Mouse (Mus musculus) megakaryocyte-erythroid progenitor cell, adult 5-6 weeks (primary cell): ENCODE results near the gene Pan3. TPM values are rescaled to one million over a fixed set of nuclear protein-coding genes. Genes with fewer than 3 reads are reported as not detected.

Experiments used
- ATAC-seq: replicated peaks from 2 replicates; pipeline ENCODE4 v1.8.0; 2016; ENCODE audit warnings: mild to moderate bottlenecking, inconsistent platforms; ENCODE audit not compliant: severe bottlenecking, poor library complexity, low FRiP score, low TSS enrichment
- total RNA-seq, 2 experiments: library from RNA; stranded (forward) in 1 of 2; stranded (reverse) in 1 of 2; fragments of 200-1000, 215-1000 nt in 1 of 2; fragments of >200 nt in 1 of 2; fragmentation: Nextera tagmentation in 1 of 2; gene quantifications; 2 replicates each; pipeline ENCODE4 v1.2.3; 2014 to 2017

The Pan3 gene
- 279 and 362 TPM in 2 replicates for total RNA-seq (2014; fragmentation: Nextera tagmentation)
- total RNA-seq (2017), result 189 and 195 TPM in 2 replicates

DNA sequence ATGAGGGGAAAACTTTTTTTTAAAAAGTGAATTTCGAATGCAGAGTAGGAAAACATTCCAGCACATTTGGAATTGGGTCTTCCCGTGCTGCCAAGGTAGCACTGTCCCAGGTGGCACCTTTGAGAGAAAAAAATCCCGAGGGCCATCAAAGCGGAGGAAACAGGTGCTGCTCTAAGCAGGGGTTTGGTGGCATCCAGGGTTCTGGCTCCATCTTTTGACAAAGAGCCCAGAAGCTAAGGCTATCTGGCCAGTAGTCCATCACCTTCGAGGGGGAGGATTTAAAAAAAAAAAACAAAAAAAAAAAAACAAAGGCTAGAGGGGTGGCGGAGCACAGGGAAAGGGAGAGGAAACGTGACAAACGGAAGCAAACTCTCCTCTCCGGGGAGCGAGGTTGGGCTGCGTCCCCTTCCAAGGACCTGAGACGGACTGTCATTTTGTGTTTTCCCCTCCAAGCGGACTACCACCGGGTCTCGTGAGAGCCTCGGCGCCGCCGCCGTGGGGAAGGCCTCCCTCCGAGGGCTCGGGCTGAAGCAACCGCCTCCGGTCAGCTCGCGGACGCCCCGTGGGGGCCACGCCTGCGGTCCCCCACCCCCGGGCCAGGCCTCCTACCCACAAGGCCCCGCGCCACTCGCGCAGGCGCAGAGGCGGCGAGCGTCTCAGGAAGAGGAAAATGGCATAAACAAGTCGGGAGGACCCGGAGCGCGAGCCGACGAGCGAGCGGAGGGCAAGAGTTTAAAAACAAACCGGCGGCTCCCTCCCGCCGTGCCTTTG is at the start of gene Pan3:
Gene Pan3, plus strand, starts transcription at position 627 of the 771 bp plus-strand sequence.
- peak; percentile 53 for ATAC-seq

DNA sequence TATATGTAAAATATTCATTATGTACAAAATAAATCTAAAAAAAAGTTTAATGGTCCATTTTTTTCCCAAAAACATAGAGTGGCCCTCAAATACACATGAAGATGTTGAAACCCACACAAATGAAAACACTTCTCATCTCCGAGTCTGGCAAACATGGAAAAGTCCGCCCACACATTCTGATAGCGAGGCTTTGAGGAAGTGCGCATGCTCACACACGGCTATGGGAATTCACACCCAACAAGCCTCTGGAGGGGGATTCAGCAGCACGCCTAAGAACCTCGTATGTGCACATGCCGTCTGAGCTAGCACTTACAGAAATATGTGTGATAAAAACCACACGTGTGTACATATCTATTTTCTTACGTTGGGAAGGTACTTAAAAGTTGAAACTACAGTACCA is 48.6 kb upstream of the Pan3 start:
- no peak for ATAC-seq

GRCm38 (mm10) chr5:147386865-147387264 is 43.1 kb upstream of the Pan3 start:
- no peak for ATAC-seq

GRCm38 (mm10) chr5:147388376-147389008 is 41.5 kb upstream of the Pan3 start:
- 0 out of 2 replicates have a peak, but pooled peaks have one; percentile 21 for ATAC-seq

DNA sequence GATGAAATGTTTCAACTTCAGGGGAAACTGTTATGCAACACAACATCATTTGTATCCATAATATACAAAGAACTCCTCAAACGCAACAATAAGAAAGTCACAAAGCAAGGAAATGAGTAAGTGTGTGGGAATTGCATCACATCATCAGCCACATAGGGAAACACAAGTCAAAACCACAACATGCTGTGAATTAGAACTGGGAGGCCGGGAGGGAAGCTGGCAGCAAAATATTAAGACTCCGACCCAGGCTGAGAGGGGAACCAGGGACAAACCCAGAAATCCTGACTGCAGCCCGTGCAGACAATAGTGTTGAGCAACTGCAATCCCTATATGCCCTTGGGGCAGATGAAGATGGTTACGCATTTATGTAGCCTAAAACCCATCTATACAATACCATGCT is 40.9 kb upstream of the Pan3 start:
- no peak for ATAC-seq

DNA sequence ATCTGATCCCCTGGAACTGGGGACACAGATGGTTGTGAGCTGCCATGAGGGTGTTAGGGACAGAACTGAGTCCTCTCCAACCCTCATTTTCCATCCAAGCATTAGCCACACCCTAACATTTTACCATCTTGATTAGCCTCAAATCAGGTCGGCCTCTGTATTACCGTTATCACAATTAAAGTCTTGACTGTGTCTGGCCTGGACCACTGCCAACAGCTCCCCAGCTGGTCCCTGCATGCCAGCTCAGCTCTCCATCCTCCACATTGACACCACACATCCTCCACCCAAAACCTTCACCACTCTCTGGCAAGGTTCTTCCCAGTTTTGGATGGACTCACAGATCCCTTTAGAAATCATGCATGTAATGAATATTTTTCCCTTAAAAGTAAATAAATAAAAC is 39.2 kb upstream of the Pan3 start:
- ATAC-seq, result peak; percentile 55; the same call in 1 of the 2 replicates

DNA sequence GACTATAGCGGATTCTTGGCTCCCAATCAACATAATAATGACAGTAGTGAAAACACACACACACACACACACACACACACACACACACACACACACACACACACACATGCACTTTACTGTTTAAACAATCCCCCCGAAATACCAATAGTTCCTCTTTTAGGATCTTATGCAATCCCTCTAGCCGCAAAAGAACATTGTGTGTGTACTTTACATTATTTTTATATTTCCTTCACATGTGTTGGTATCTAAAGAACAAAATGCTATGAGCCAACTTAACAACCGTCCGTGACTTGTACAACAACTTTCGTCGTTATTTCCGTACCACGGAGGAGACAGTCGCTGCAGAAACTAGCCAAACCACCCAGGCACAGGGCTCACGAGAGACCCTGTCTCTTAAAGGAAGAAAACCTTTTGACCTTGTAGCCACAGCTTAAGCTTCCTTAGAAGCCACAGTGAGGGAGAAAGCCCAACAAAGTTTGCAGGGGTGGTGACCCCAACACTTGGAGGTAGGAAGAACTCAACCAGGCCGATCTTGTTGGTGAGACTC is 37.2 kb upstream of the Pan3 start:
- ATAC-seq, result no peak

DNA sequence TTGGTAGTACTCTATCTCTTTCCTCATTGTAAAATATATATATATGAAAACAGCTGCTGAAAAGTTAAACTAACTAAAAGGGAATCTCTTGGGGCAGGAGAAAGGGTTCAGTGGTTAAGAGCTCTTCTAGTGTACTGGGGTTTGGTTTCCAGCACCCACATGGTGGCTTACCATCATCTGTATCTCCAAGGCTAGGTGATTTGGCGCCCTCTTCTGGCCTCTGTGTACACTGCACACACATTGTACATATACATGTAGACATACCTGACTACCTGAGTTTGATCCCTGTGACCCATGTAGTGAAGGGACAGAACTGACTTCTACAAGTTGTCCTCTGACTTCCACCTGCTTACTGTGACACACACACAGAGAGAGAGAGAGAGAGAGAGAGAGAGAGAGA is 34.9 kb upstream of the Pan3 start:
- no peak for ATAC-seq

- ATAC-seq, result peak; percentile 70
Measured at GRCm38 (mm10) chr5:147399843-147400504, 30.0 kb upstream of the Pan3 start, which contains the start of gene Flt3. TSS of gene Flt3 (minus strand) at chr5:147400489.

DNA sequence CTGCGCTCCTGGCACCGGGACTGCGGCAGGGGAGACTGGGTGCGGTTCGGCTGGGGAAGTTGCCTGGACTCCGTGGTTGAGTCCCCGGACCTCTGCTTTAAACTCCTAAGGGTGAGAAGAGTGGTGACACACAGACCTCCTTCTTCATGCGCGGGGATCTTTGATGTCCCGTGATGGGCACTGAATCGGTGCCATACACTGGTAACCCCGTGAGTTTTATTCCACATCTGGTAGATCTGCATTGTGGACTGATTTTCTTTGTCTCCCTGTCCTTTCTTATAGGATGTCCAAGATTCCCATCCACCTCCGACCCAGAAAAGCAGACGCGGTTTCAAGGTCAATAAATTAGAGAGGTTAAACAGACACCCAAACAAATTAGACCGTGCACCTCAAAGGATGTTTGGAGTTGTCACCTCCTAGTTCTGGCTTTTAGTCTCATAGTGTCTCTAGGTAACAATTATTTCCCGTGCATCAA is 29.4 kb upstream of the Pan3 start:
- ATAC-seq, result no peak

DNA sequence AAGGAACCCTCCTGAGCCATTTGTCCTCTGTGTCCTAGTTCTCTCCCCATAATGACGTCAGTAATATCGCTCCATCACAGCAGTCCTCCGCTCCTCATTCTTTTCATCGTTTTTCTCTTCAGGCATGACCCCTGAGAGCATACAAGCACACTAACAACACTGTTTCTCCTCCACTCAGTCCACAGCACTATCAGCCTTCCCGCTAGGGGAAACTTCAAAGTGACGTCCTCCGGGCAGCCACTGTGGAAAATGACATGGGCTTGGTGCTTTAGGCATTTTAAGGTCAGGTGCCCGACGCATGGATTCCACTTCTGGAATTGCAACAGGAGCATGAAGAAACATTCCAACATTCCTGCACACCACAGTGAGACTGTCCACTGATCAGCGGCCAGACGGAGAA is 28.9 kb upstream of the Pan3 start:
- ATAC-seq, result no peak

GRCm38 (mm10) chr5:147402505-147402904 is 27.5 kb upstream of the Pan3 start:
- ATAC-seq, result peak; percentile 60

DNA sequence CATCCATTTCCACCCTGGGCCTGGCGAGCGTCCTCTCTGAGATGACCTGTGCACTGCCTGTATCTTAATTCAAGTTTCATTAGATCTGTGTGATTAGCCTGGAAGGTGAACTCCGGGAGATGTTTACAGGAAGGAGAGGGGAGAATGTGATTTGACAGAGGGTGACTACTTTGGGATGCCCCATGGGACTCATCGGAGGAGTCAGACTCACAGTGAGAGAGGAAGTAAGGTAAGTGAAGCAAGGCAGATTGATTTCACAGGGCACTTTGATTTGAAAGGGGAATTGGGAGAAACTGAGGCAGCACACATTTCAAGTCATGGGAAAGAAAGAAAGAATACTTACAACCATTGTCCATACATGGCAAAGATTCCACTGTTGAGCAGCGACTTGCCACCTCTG is 23.8 kb upstream of the Pan3 start:
- no peak for ATAC-seq

DNA sequence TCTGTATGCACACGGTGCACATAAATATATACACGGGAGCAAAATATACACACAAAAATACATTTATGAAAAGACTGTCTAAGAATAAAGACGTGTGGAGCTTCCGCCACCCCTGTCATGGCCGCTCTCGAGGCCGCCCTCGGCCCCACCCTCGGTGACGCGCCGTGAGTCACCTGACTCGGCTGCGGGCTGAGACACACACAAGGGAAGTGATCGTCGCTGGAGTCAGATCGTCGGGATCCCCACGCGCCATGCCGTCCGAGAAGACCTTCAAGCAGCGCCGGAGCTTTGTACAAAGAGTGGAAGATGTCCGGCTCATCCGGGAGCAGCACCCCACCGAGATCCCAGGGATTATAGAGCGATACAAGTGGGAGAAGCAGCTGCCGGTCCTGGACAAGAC is 21.2 kb upstream of the Pan3 start:
- no peak for ATAC-seq

DNA sequence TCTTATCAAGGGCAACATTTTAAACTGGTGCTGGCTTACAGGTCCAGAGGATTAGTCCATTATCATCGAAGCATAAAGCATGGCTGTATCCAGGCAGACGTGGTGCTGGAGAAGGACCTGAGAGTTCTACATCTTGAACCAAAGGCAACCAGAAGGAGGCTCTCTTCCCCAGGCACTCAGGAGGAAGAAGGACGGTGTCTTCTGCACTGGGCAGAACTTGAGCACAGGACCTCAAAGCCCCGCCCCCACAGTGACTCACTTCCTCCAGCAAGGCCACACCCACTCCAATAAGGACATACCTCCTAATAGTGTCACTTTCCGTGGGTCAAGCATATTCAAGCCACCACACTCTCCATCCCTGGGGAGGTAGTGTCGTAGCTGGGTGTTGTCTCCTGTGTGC is 19.4 kb upstream of the Pan3 start:
- no peak for ATAC-seq

DNA sequence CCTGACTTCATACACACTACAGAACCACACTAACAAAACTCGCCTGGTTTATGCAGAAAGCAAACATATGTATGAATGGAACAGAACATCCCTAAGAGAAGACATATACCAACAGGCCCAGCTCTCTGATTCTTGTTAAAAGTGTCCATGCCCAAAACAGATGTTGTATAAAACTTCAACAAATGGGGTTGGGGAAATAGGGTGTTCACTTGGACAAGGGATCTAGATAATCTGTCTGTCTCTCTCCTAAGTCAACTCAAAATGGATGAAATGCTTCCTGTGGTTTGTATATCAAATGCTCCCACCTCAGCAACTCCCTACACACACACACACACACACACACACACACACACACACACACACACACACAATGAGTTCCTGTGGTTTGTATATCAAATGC is 12.0 kb upstream of the Pan3 start:
- peak; percentile 34 for ATAC-seq

DNA sequence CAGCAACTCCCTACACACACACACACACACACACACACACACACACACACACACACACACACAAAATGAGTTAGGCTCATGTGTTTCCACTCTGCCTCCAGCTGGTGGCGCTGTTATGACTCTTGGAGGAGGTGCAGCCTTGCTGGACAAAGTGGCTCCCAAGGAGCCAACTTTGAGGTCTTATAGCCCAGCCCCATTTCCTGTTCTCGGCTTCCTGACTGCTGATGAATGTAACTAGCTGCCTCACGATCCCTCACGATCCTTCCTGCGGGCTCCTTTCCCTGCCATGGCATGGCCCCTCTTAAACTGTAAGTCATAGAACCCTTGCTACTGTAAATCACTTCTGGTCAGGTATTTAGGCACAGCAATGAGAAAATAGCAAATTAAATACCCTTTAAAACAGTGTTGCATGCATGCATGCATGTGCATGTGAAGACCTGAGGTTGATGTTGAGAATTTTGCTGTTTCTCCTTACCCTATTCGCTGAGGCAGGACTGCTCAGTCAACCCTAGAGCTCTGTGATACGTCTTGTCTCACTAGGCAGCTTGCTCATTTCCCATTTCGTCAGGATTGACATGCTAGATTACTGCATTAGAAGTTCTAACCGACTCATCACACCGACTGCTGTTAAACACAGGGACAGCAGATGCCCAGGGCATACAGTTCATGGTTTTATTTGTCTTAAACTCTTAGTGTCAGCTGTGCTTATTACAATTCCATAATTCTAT is 11.4 kb upstream of the Pan3 start:
- ATAC-seq, result peak; percentile 92

DNA sequence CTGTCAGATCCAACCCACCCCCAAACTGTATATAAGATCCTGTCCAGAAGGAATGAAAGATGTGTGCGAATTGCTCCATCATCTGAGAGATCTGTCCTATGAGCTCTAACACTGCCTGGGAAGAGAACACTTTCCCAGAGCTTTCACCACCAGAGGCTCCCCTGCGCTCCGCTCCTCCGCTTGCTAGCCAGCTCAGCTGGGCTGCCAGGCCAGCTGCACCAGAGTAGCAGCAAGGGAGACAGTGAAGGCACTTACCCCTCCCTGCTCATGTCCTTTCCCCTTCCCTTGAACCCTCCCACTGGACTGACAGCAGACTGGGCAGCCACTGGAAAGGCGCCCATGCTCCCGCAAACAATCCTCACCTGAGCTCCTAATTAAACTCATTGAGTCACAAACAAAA is 6.3 kb upstream of the Pan3 start:
- ATAC-seq, result no peak

DNA sequence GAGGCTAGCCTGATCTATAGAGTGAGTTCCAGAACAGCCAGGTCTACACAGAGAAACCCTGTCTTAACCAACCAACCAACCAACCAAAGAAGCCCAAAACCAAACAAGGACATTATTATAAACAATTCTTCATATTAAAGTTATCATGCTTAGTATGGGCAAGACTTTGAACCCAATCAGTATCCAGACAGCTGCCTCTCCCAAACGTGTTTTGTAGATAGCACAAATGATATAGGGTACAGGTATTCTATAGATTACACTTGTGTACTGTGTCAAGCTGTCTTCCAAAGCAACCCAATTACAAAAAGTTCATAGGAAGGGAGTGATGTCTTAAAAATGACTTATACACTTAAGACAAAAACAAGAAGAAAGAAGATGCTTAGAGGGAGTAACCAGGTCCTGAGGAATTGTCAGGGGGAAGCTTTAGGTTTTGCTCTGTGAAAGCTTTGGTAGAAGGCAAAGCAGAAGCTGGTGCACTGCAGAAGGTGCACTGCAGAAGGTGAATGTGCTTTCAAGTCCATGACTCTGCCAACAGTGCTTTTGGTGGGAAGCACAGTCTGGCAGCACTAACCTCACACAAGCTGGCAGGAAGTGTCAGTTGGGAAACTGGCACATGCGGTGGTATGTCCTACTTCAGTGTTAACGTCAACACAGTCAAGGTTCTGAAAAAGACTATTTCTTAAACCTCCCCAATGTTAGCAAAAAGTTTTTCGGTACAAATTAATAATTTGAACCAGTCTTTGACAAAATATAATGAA is 3.7 kb upstream of the Pan3 start:
- ATAC-seq, result peak; percentile 54
